Mouse (Mus musculus): ENCODE data around the gene Nanos2. TPM values are rescaled to one million over a fixed set of nuclear protein-coding genes. Genes with fewer than 3 reads are reported as not detected.
A peak's percentile ranks its signal among the peaks of the same experiment; 100 is the strongest.

The Nanos2 gene
- total RNA-seq, 1 experiment from 2014 or later: not detected

DNA sequence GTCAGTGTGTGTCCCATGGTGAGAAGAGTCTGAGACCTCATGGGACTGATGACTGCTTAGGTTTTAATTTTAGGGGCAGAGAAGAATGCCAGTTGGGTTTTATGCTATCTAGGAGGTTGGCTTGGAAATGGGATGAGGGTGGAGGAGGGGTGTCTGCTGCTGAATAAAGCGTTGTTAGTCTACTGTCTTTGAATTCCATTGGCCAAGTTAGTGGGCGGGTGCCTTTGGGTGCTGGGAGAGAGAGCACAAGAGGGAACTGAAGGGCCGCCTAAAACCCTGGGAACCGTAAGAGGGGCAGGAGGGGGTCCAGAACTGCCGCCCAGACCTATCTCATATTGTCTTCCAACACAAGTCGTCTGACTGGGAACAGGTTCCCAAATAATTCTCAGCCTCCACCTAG lies 1.6 kb downstream of the Nanos2 start:
- ATAC-seq (replicated peaks; ENCODE audit: insufficient number of reproducible peaks, low FRiP score, low TSS enrichment, poor library complexity, severe bottlenecking): no peak

DNA sequence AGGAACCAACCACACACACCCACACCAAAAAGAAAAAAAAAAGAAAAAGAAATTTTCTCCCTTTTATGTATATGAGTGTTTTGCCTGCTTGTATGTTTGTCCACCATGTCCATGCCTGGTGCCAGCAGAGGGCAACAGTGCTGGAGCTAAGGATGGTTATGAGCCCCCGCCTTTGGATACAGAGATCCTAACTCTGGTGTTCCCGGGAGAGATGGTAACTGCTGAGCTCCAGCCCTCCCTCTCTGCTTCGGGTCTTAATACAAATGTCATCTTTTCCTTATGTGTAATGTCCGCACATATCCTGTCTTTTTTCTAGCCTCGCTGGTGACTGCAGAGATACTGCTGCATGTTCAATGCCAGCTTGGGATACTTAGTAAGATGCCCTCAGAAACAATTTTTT lies 2.8 kb downstream of the Nanos2 start:
- no peak for ATAC-seq (replicated peaks; ENCODE audit: insufficient number of reproducible peaks, low FRiP score, low TSS enrichment, poor library complexity, severe bottlenecking)

DNA sequence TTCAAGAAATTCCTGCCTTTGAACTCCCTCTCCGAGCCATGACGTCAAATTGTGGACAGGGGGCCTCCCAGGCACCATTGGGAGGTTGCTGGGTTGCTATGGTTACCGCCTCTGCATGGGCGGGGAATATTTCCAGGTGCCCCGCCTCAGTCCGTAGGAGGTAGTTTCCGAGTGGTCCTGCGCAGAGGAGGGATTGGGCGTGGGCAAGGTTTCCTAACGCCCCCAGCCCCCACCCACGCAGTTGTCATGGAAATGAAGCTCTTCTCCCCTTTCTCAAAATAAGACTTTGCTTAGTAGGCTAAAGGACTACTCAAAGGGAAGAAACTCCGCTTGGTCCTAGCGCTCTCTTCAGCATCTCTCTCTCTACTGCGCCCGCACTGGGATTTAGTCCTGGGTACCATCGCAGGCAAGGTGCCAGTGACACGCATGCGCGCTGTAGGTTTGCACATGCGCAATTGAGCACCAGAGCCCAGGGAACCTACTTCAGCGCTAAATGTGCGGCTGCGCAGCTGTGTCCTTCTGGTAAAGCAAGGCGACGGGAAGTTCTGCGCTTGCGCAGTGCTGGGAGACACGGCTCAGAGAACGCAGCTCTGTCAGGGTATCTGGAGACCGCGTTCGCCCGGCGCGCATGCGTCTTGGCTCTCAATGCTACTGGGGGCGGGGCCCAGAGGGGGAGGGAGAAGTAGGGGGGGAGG lies 3.5 kb downstream of the Nanos2 start, which contains the start of gene Mypop:
Gene Mypop, plus strand, starts transcription at position 645 of the 695 bp plus-strand sequence.
- ATAC-seq (replicated peaks; ENCODE audit: insufficient number of reproducible peaks, low FRiP score, low TSS enrichment, poor library complexity, severe bottlenecking): peak; percentile 89

DNA sequence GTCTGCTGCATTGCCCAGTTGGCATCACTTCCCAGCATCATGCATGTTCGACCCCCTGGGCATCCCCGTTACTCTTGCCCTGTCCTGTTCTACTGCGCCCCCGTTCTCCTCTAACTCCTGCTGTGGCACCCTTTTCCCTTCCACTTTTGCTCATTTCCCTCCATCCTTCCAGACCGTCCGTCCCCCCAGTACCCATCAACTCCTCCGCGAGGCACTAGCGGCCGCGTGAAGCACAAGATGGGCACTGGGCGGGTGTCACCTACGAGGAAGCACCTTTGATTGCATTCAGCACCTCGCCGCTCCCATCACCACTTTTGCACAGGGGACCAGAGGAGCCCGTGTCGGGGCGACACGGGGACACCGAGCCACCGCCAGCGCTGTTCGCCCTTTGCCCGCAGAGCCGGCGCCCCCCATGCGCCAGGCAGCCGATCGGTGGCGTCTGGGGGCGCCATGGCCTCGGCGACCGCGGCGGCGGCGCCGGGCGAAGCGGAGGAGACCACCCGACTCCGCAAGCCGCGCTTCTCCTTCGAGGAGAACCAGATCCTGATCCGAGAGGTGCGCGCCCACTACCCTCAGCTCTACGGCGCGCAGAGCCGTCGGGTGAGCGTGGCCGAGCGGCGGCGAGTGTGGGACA lies 4.6 kb downstream of the Nanos2 start:
- ATAC-seq (replicated peaks; ENCODE audit: insufficient number of reproducible peaks, low FRiP score, low TSS enrichment, poor library complexity, severe bottlenecking): no peak

DNA sequence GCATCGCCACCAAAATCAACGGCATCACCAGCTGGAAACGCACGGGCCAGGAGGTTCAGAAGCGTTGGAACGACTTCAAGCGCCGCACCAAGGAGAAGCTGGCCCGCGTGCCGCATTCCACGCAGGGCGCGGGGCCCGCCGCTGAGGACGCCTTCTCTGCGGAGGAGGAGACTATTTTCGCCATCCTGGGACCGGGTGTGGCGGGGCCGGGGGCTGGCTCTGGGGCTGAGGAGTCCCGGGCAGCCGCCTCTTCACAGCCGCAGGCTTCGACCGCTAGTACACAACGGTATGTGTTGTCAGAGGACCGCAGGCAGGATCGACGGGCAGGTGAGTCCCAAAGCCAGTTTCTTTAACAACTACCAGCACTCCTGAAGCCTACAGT lies 5.1 kb downstream of the Nanos2 start:
- ATAC-seq (replicated peaks; ENCODE audit: insufficient number of reproducible peaks, low FRiP score, low TSS enrichment, poor library complexity, severe bottlenecking): no peak

DNA sequence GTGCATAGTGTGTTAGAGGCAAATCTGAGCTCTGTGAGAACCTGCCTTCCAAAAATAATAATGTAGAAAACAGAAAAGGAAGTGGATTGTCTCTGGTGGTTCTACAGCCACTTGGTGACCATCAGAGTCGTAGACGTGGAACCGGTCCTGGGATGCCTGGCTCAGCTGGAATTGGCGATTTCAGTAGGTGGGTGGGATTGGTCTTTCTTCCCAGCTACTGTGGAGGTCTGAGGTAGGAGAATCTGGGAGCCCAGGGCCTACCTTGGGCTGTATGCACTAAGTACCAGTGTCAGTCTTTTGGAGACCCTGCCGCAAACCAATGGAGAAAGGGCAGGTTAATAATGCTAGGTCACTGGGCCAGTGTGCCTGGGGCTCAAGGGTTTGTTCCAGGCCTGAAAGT lies 5.8 kb downstream of the Nanos2 start:
- ATAC-seq (replicated peaks; ENCODE audit: insufficient number of reproducible peaks, low FRiP score, low TSS enrichment, poor library complexity, severe bottlenecking): no peak

DNA sequence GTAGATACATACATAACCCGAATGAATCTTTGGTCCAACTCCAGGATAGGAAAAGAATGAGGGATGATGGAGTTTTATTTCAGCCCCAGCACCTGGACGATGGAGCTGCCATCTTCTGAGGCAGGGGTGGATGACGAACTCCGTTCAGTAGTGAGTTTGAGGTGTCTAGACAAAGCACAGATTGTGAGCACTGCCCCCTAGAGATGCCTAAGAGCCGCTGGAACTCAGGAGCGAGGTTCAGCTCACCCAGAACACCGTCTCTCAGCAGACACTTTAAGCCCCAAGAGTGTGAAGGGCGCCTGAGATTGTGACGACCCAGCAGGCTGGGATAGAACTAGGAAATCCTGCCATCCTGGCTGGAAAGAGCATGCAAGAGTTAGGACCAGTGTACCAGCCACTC lies 11.6 kb downstream of the Nanos2 start:
- ATAC-seq (replicated peaks; ENCODE audit: insufficient number of reproducible peaks, low FRiP score, low TSS enrichment, poor library complexity, severe bottlenecking): no peak

DNA sequence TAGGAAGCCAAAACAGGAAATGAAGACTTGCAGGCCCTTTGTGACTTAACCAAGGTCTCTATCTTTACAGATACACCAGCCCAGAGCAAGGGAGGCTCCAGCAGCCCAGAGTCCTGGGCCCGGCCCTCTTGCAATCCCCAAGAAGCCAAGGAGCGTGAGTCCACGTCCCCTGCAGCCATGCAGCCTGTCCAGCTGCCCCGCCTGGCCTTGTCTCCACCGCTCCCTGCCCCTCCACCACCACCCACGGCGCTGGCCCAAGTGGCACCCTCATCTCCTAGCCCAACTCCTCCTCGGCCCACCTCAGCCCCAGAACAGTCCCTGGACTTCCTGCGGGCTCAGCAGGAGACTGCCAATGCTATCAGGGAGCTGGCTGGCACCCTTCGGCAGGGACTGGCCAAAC lies 13.2 kb downstream of the Nanos2 start:
- ATAC-seq (replicated peaks; ENCODE audit: insufficient number of reproducible peaks, low FRiP score, low TSS enrichment, poor library complexity, severe bottlenecking): no peak

DNA sequence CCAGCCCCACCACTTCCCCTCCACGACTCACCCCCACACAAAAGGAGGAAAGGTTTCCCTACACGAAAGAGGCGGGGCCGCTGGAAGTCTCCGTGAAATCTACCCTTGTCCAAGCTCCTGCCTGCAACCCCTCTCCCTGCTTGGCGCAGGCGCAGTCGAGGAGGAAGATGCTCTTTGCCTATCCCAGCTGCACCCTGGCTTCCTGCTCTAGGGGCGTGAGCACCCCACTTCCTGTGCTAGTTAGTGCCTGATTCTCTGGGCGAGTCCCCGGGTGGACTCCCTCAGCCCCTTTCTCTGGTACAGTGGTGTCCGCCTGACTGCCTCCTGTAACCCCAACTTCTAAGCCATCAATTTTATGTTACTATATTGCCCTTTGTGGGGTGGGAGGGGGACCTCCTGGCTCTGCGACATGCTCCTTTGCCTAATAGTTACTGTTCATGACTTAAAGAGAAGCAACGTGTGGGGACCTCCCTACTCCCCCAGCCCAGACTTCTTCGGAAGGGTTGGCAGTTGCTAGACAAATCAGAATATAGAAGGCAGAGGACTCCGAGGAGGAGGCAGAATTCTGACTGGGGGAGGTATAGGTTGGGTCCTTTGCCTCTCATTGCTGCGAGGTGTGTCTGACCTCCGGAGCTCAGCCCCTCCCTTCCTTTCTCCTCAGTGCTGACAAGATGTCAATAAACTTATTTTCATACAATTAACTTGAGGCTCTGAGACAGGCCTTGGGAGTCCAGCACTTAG lies 14.0 kb downstream of the Nanos2 start:
- ATAC-seq (replicated peaks; ENCODE audit: insufficient number of reproducible peaks, low FRiP score, low TSS enrichment, poor library complexity, severe bottlenecking): peak; percentile 54

DNA sequence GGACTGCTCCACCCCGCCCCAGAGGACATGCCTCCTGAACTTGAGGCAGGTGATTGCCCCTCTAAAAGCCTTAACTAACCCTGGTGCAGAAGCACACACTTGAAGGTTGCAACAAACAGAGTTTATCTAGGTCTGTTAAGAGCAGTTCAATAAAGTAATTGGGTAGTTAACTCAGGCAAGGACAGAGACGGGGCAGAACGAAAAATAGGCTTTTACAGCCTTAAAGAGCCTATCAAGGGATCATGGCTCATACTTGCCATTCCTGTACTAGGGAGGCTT lies 14.5 kb downstream of the Nanos2 start:
- ATAC-seq (replicated peaks; ENCODE audit: insufficient number of reproducible peaks, low FRiP score, low TSS enrichment, poor library complexity, severe bottlenecking): no peak

DNA sequence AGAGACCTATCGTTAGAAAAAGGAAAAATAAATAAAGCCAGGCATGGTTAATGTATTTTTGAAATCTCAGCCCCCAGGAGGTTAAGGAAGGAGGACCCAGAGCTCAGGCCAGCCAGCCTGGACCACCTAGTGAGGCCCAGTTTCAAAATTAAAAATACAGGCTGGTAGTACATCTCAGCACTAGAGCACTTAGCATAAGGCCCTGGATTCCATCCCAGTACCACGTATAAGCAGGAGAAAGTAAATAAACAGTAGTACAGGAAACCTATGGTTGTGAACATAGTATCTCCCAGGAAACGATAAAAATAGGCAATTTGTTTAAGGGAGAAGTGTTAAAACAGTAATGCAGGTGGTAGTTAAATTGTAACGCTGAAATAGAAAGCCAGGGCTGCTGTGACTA lies 14.9 kb downstream of the Nanos2 start:
- ATAC-seq (replicated peaks; ENCODE audit: insufficient number of reproducible peaks, low FRiP score, low TSS enrichment, poor library complexity, severe bottlenecking): no peak

DNA sequence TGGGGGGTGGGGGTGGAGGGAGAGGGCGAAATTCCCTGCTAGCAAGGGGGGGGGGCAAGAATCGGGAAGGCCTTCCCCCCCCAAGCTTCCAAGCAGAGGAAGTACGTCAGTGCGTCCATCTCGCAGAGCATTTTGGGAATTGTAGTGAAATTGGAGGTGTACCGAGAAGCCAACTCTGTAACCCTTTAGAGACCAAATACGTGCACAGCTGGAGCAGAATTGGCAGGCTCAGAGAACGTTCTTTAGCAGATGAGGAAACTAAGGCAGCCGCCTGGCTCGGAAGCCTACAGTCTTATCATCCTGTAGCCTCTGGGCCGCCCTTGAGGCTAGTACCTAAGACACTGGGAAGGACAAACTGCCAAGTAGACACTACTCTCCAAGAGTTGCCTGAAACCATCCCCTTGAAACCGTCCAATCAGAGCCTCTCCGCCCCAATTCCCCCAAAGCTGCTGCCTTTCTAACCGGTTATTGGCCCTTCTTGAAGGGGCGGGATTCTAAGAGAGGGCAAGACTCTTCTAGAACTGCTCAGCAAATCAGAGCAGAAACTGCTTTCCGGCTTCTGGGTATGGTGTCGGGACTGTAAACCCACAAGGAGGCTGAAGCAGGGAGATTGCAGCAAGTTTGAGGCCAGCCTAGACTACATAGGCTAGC lies 15.8 kb downstream of the Nanos2 start:
- peak; percentile 51 for ATAC-seq (replicated peaks; ENCODE audit: insufficient number of reproducible peaks, low FRiP score, low TSS enrichment, poor library complexity, severe bottlenecking)

DNA sequence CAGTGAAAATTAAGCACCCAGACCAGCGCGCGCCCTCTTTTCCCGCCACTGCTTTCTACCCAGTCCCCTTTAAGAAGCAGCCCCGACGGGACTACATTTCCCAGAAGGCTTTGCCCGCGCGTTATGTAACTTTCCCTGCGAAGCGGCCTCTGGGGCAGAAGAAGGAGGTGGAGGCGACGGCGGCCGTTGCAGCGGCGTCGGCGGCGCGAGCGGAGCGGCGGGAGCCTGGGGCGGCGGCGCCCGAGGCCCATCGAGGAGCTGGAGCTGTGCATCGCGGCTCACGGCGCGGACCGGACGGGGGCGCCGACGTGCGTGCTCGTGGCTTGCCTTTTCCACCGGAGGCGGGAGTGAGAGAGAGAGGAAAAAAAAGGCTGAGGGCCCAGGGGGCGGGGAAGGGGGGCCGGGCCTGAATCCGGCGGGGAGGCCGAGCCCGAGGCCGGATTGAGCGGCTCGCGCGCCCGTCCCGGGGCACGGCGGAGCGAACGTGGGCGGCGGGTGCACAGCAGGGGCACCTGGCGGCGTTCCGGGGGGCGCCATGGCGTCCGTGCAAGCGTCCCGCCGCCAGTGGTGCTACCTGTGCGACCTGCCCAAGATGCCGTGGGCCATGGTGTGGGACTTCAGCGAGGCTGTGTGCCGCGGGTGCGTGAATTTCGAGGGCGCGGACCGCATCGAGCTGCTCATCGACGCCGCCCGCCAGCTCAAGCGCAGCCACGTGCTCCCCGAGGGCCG lies 16.9 kb downstream of the Nanos2 start, which contains the start of gene Irf2bp1:
Gene Irf2bp1, plus strand, starts transcription at position 143 of the 729 bp plus-strand sequence.
- peak; percentile 64 for ATAC-seq (replicated peaks; ENCODE audit: insufficient number of reproducible peaks, low FRiP score, low TSS enrichment, poor library complexity, severe bottlenecking)

DNA sequence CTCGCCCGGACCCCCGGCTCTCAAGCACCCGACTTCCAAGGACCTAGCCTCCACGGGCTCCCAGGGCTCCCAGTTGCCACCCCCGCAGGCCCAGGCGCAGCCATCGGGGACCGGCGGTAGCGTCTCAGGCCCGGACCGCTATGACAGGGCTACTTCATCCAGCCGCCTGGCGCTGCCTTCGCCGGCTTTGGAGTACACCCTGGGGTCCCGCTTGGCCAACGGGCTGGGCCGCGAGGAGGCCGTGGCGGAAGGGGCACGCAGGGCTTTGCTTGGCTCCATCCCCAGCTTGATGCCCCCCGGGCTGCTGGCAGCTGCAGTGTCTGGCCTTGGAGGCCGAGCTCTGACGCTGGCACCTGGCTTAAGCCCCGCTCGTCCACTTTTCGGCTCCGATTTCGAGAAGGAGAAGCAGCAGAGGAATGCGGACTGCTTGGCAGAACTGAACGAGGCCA lies 17.5 kb downstream of the Nanos2 start:
- ATAC-seq (replicated peaks; ENCODE audit: insufficient number of reproducible peaks, low FRiP score, low TSS enrichment, poor library complexity, severe bottlenecking): no peak

DNA sequence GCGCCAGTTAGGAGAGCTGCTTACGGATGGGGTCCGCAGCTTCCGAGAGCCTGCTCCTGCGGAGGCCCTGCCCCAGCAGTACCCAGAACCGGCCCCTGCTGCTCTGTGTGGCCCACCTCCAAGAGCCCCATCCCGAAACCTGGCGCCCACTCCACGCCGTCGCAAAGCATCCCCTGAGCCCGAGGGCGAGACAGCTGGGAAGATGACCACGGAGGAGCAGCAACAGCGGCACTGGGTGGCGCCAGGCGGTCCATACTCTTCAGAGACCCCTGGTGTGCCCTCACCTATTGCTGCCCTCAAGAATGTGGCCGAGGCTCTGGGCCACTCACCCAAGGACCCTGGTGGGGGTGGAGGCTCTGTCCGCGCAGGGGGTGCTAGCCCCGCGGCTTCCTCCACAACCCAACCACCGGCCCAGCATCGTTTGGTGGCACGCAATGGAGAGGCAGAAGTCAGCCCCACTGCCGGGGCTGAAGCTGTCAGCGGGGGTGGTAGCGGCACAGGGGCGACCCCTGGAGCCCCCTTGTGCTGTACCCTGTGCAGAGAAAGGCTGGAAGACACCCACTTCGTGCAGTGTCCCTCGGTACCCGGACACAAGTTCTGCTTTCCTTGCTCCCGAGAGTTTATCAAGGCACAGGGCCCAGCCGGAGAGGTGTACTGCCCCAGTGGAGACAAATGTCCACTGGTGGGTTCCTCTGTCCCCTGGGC lies 18.4 kb downstream of the Nanos2 start:
- ATAC-seq (replicated peaks; ENCODE audit: insufficient number of reproducible peaks, low FRiP score, low TSS enrichment, poor library complexity, severe bottlenecking): no peak

DNA sequence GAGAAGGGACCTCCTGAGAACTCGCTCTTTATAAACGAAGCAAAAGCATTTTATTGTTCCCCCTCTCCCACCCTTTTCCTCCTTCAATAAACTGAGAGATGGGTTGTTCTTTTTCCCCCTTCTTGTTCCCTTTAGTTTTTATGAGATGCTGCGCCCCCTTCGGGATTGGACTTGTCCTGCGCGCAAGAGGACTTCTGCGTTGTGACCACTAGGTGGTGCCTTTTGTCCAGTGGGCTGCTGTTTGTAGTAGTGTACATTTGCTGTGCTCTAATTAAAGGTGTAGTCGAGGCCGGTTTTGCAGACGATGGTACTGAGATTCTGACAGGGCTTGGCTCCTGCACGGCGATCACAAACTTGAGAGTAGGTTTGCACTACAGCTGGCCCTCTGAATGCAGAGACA lies 19.3 kb downstream of the Nanos2 start:
- ATAC-seq (replicated peaks; ENCODE audit: insufficient number of reproducible peaks, low FRiP score, low TSS enrichment, poor library complexity, severe bottlenecking): peak; percentile 42; the same call in 1 of the 2 replicates

DNA sequence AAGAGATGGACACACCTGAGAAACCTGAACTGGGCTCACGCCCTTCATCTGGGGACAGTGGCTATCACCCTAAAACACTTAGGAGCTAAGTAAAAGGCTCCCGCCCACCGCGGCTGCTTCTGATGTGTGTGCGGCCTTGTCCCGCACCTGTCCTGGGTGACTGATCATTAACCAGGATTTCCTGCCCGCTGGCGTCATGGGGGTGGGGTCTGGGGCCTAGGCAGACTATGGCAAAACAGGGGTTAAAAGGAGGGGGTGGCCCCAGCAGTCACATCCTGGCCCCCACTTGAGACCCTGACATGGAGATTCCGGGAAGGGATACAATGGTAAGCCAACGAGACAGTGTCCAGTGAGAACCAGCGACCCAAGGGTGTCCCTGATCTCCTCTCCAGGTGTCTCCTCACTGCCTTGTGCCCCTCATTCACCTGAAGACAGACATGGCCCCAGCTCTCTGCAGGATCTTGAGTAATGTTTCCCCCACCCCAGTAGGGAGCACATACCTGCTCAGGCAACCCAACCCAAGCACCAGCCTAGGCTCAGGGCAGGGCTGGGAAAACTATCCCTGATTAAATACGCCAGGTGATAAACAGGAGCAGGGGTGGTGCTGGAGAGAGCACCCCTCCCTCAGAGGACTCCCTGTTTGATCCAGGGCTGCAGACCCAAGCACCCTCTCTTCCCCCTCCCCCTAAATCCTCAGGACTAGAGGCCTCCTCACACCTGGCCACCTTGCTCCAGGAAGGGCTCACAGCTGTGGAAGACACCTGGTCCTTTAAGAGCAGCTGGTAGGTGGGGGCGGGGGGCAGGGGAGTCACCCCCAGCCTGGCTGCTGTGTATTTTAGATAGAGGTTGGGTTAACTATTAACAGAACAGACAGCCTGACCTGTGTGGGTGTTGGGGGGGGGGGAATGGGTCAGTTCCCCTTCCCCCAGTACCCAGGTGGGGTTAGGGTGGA lies 20.1 kb downstream of the Nanos2 start:
- no peak for ATAC-seq (replicated peaks; ENCODE audit: insufficient number of reproducible peaks, low FRiP score, low TSS enrichment, poor library complexity, severe bottlenecking)
